Mouse (Mus musculus) frontal cortex, adult 2 months (tissue): ENCODE data around the gene Ighmbp2. TPM values are rescaled to one million over a fixed set of nuclear protein-coding genes. Genes with fewer than 3 reads are reported as not detected.
"Not testable (repeated sequence)": the region's sequence is repeated elsewhere in the genome, so short reads cannot be mapped to it uniquely, and the experiment has no call there.

Experiments used
- DNase-seq, 2 experiments: peaks; one replicate each; pipeline ENCODE4 v3.0.0; 2022; ENCODE audit warnings: low spot score in 1 of 2; ENCODE audit errors: extremely low spot score in 1 of 2
- polyA plus RNA-seq: library from polyadenylated mRNA; depleted of rRNA; stranded (reverse); fragments of >200 nt; gene quantifications from 2 replicates; pipeline ENCODE4 v1.2.3, GENCODE M21; 2012

The Ighmbp2 gene
- polyA plus RNA-seq, 1 experiment, result 8.2 TPM

DNA sequence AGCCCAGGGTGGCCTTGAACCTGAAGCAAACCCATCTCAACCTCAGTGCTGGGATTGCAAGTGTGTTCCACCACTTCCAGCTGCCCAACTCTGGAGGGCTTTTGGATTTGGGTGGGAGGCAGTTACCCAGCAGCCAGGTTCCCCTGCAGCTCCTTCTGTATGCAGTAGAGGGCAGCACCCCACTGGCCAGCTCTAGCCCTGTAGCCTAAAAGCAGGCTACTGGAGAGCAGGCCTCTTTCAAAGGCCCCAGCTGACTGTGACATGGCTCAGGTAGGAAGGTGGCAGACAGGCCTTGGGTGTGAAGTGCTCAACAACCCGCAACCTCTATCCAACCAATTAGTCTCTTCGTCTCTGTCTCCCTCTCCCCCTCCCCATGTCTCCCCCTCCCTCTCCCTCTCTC is 9.2 kb upstream of the Ighmbp2 start:
- peak; percentile 32 to 80 for DNase-seq

DNA sequence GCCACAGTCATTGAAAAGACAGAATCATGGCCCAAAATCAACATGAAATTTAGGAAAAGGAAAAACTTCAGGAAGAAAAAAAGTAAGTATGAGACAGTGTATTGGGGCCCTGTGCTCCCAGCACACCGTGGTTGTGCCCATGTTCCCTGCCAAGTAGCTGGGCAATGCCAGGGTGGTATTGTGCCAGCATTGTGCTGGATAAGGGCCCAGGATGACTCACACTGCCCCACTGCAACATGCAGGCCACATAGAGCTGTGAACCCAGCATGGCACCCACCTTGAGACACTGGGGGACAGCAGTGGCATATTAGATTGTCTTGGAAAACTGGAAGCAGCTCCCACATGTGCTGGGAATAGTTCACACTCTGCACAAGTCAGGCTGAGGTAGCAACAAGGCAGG is 6.2 kb upstream of the Ighmbp2 start:
- DNase-seq, result no peak

DNA sequence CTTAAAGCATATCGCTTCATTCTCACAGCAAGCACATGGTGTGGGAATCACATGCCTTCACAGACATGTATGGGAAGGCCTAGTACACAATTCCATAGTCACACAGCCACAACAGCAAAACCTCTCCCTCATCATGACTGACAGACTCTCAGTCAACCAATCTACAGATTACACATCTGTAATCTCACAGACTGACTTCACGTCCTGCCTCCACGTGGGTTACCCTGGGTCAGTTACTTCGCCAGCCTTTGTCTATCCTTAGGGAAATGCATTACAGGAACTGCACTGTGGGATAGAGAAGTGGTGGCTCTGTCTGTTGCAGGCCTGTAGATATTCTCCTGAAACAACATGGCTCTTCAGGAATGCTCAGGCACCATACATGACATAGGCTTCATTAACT is 931 bp downstream of the Ighmbp2 start:
- DNase-seq, result no peak

DNA sequence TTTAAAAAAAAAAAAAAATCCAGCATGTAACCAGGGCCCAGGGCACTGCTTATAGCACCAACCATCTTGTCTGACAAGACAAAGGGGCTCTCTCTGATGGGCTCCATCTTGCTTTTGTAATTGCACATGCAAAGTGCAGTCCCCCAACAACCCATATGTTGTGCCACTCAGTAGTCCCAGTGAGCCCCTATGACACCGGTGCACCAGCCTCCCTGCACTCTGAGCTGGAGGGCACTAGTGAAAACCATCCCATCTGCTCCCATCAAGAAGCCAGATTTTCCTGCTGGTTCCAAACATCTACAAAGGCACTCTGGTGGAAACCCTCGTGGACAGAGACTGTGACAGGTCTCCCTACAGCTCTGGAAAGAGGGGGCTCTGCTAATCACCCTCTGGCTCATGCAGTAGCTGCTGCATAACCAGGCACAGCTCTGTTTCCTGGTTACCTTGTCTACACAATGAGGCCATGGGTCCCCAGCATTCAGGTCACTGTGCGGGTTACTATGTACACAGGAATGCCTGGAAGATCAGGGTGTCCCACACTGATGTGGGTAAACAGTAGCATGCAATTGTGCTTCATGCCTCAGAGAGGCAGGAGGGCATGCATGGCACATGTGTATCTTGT is 7.0 kb downstream of the Ighmbp2 start:
- DNase-seq, result no peak

DNA sequence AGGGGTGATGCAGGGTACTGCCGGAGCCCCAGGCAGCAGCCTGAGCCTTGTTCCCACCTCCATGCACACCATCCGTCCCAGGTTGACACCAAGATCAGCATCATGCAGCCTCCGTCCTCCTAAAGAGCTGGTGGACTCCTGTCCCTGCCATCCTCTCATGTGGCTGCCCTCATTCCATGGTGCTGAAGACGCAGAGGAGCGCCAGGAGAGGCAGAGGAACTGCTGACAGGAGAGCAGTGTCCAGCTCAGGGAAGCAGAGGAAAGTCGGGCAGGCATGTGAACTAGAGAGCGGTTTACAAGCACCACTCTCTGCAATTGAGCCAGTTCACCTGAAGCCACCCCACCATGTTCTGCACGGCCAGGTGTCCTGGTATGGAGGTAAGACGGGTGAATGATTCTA is 9.5 kb downstream of the Ighmbp2 start:
- DNase-seq, result no peak

DNA sequence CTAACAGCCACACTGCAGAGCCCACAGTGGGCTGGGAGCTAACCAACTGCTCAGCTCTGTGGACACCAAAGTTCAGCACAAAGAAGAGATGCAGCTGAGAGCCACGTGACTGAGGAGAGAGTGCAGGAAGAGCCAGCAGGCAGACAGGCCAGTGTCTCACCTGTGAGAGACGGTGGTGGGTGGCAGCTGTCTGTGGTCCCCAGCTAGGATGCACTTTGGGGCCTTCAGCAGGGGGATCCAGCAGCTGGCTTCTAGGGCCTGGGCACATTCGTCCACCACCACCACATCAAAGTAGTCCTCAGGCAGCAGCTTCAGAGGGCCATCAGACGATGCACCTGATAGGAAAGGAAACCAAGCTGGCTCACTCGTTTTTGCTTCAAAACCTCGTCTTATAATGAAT is 11.5 kb downstream of the Ighmbp2 start:
- no peak for DNase-seq

DNA sequence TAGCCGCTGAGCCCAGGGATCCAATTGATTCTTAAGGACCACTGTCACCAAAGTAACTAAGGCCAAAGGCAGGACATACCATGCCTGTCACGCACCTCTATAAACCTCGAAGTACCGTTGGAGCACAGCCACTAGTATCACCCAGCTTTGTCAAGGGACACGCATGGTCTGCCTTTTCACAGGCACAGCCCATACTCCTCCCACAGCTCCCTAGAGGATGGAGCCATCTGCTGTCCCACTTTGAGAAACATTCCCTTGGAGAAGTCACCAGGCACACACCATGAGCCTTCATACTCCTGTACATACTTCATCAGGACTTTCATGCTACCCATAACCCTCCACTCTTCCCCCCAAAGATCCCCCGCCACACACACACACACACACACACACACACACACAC is 13.0 kb downstream of the Ighmbp2 start:
- peak in 1 of 2 experiments; percentile 19 for DNase-seq

DNA sequence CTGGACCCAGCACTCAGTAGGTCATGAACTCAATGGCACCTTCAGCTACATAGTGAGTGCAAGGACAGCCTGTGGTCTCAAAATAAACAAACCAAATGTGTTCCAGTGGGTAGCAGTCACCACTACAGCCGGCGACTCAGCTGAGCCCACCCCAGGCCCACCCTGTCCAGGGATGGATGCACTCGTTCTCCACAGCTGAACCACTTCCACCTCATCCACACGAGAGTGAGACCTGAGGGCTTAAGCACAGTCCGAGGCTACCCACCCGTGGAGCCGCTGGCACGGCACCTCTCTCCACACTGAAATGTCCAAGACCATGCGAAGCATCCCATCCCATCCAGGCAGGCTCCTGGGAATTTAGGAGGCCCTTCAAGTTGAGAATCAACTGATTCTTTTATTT is 13.5 kb downstream of the Ighmbp2 start:
- DNase-seq, result no peak

DNA sequence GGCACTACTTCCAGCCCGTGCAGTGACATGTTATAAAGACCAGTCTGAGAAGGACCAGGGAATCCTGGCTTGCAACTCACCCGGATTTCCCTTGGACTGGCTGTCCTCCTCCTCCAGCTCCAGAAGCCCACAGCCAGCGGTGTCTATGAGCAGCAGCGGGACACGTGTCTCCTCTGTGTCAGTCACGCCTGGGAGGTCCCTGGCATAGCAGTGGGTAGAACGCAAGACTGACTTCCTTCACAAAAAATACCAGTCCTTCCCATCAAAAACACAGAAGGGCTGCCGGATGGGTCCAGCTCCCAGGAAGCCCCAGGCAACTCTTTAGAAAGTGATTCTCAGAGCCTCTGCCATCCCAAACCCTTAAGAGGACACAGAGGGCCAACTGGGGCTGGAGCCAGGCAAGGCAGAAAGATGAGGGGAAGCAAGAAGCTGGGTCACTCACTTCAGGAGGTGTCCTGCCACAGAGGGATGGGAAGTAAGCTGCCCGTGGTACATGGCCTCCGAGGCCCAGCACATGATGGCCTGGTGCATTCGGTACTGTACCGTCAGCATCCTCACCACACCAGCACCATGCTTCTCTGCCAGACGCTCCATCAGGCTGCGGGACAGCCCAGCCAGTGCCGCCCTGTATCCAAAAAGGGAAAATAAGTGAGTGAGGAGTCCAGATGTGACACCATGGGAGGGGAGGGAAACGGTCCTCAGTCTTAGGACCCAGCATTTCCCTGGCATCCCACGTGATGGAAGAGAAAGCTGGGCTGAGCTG is 14.4 kb downstream of the Ighmbp2 start:
- no peak for DNase-seq

DNA sequence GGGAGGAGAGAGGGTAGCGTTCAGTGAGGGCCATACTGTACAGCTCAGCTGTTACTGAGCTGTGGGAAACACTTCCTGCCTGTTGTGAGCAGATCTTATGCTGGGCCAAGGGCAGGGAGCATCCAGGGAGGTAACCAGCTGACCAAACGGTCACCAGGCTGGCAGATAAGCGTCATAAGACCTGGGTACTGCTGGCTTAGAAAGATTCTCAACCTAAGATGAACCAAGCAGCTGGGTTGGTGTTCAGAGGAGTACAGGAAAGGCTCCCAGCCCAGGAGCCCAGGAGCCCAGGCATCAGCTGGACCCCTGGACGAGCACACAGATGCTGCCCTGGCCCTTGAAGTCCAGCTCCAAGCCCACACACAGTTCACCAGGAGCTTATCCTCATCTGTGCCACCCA is 15.5 kb downstream of the Ighmbp2 start:
- no peak for DNase-seq

DNA sequence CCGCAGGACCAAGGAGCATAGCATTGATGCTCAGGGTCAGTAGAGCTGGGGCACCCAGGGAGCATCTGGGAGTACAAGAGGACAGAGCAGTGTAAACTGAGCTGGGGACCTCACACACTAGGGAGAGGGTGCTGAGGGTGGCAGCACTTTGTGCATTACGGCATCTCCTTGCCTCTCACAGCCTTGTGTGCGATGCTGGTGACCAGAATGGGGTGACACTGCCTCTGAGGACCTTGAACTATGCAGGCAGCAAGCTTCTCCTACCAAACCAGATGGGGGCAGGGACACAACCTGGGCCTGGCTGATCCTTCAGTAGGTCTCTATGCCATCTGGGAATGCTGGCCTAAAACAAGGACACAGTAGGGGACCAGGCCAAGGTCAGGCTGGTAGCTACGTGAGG is 16.1 kb downstream of the Ighmbp2 start:
- DNase-seq, result no peak

DNA sequence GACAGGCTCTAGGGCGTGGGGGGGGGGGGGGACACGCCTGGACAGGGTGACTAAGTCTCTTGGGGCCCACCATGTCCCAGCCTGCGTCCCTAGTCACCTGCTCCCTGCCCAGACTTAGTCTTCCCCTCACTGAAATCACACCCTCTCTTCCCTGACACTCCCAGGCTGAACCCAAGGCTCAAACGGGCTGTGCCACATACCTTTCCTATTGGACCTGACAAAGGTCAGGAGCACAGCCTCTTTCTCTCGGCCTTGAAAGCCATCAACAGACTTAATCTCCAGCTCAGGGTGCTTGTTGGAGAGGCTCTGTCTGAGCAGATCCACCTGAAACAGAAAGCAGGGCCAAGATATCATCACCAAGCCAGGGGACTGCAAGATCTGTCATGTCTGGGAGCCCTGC is 16.7 kb downstream of the Ighmbp2 start:
- no peak for DNase-seq

DNA sequence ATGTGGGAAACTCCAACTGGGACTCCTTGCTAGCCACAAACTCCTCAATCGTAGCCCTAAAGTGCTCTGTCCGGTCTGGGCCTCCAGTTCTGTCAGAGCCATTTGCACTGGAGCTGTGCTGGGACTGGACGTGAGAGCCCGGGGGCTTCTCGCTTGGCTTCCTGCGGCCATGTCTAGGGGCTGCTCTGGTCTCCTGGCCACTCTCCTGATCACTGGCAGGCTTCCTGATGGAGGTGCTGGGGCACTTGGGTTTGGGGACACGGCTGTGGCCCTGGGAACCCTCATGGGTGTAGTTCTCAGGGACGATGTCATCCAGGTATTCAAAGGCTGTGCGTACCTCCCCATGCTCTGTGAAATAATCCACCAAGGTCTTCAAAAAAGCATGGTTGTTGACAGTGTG is 17.6 kb downstream of the Ighmbp2 start:
- no peak for DNase-seq

DNA sequence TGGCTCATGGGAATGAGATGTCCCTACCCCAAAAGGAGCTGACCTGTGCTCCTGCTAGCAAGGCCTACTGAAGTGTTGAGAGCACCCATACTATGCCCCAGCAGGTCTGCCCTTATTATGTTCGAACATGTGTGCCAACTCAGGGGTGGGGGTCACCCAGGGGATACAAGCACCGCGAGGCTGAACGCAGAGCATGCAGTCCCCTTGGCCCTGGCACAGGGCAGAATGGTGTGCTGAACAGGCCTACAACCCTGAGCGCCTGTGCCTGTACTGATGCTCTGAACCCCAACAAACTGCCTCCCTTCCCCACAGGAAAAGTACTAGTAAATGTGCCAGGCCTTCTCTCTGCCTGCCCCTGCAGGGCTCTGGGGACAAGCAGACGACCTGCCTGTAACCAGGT is 18.5 kb downstream of the Ighmbp2 start:
- no peak for DNase-seq

DNA sequence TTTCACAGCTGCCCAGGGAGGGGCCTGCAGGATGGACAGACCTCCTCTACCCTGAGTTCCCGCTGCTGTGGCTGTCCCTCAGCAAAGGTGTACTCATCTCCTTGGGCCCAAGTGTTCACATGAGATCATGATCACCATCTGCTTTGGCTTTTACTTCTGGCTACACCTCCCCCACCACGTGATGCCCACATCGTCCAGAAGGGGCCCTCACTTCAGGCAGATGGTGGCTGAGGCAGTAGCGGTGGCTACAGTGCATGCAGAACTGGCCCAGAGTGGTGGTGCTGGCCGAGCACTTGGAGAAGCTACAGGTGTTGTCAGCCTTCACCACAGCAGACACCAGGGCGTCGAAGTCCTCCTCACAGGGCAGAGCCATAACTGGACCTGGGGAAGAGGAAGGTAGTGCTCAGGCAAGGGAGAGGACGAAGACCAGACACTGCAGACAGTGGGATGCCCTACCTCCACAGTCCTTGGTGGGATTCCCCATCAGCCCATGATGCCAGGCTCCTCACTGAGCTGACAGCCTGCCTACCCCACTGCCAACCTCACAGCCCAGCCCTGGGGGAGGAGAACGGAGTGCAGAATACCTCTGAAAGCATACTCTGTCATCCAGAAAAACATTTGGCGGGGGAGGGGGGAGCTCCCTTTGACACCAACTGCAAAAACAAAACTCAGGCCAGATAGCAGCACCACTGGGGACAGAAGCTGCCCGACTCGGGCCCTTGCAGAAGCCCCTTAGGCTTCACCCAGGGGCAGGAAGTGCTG is 20.9 kb downstream of the Ighmbp2 start:
- no peak for DNase-seq

DNA sequence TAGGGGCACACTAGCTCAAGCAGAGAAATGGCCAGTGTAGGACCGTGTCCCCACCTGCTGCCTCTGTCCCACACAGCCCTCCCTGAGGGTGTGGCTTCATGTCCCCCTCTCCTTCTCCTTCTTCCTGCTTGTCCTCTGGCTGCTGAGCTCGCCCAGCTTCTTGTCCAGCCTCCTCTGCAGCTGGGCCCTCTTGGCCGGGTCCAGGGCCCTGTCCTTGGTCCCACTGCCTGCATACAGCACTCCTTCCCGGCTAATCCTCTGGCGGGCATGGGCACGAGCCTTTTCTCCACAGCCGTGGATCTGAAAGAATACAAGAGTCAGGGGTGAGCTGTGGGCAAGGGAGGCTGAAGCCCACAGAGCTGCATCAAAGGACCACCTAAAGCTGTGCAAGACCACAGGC is 21.5 kb downstream of the Ighmbp2 start:
- DNase-seq, result no peak

DNA sequence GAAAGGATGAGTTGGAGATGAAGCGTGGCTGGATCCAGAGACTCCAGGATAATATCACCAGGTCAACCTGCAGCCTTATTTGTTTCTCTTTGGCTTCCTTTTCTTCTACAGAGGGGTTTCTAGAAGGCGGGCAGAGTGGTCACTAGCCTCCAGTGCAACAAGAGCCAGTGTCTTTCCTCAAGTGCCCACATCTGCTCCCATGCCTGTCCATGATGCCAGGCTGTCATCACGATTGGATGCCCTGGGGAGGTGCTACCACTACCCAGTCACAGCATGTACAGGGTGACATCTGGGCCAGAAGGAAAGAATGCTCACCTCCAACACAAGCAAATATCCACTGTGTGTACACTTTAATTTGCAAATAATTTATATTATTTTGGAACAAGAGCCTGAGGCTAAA is 22.2 kb downstream of the Ighmbp2 start:
- no peak for DNase-seq

DNA sequence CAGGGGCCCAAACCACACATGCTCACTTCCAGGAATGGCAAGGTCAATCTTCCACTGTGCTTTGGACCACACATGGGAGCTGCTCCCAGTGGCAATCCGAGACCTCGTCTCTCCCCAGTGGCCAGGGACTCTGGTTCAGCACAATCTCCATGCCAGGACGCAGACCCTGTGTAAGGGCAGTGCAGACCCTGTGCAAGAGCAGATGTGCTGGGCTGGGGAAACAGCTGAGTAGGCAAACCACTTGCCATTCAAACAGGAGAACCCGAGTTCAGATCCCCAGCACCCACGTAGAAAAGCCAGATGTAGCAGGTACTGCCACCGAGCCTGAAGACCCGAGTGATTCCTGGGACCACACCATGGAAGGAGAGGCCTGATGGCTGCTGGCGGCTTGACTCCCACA is 22.8 kb downstream of the Ighmbp2 start:
- DNase-seq, result no peak

DNA sequence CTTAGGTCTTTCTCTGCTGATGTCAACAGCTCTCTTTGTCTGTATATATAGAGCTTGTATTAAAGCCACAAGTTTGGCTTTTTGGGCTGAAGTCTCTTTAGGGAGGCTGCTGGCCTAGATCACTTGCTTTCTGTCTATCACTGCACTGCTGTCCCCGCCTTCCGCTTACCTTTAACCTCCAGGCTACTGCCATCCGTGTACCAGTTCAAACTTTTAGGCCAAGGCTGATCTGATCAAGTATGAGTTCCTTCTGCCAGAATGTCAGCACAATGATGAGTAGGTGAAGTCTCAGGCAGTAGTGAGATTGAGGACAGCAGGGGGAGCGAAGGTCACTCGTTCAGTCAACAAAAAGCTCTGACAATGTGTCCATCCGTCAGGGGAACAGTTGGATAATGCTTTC is 57.6 kb downstream of the Ighmbp2 start:
- DNase-seq, result not testable (repeated sequence)

DNA sequence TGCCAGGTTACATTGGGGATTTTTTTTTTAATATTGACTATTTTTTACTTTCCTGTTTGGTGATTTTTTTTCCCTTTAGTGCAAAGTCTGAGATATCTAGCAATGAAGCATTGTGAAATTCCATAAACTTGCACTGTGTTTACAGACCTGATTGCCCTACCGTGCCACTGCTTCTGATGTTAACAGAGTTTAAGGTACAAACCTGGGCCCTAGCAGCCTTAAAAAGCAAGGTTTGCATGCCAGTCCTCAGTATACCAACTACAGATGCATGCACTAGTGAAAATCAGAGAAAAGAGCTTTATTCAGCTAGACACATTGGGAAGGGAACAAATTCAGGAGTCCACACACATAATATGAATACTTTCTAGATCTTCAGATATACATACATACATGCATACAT is 67.9 kb downstream of the Ighmbp2 start:
- not testable (repeated sequence) for DNase-seq
